Mouse (Mus musculus): ENCODE measurements at regions not wholly inside any gene's neighbourhood (a gene's known extent, or its start where the extent isn't known, plus 50 kb on each side); places are given as distances from the start of the nearest gene placed in this dataset.

- in situ Hi-C loops (cut with MboI; ENCODE audit: low pct_unique_long_range_greater_than_20kb): no loop called here
- ATAC-seq (no peak), DNase-seq (ENCODE audit: low read depth, low spot score) (no peak)
- CTCF ChIA-PET: interaction anchor here (1.0 kb wide), 1 partner anchor 16 kb away, joined by 3 read pairs; no protein-coding TSS in a partner anchor
- TF ChIP-seq CTCF (IDR thresholded peaks at IDR 0.05): no peak
- H3K27me3 ChIP-seq: no peaks in the 10 kb centered on the region
- POLR2A ChIA-PET: interaction anchor here (1.0 to 1.7 kb wide), 2 partner anchors 8 to 12 kb away, joined by 3 to 6 read pairs; no protein-coding TSS in a partner anchor
These were observed 56.5 kb upstream of the Tgfbr2 start for GRCm38 (mm10) chr9:116231351-116232311.

GRCm38 (mm10) chr9:116230346-116230745 is 55.2 kb upstream of the Tgfbr2 start:
- no peak for TF ChIP-seq CTCF (IDR thresholded peaks at IDR 0.05)
- CTCF ChIA-PET: interaction anchor here (0.8 kb wide), 1 partner anchor 12 kb away, joined by 3 read pairs; no protein-coding TSS in a partner anchor

GRCm38 (mm10) chr9:116228443-116228842 is 53.3 kb upstream of the Tgfbr2 start:
- DNase-seq (ENCODE audit: low read depth, low spot score) (no peak), ATAC-seq (no peak)
- in situ Hi-C loops (cut with MboI; ENCODE audit: low pct_unique_long_range_greater_than_20kb): no loop called here
- ChIA-PET CTCF (interaction anchor here (0.9 kb wide), 1 partner anchor 9 kb away, joined by 3 read pairs; no protein-coding TSS in a partner anchor), POLR2A (no interaction called here)
- H3K27me3 ChIP-seq: no peaks in the 10 kb centered on the region
- TF ChIP-seq CTCF (IDR thresholded peaks at IDR 0.05): no peak

More at GRCm38 (mm10) chr9:116230346-116230745, 55.2 kb upstream of the Tgfbr2 start:
- POLR2A ChIA-PET: no interaction called here
- no peak for DNase-seq (ENCODE audit: low read depth, low spot score)
- ATAC-seq: no peak
- in situ Hi-C loops (cut with MboI; ENCODE audit: low pct_unique_long_range_greater_than_20kb): no loop called here
- H3K27me3 ChIP-seq: no peaks in the 10 kb centered on the region

DNA sequence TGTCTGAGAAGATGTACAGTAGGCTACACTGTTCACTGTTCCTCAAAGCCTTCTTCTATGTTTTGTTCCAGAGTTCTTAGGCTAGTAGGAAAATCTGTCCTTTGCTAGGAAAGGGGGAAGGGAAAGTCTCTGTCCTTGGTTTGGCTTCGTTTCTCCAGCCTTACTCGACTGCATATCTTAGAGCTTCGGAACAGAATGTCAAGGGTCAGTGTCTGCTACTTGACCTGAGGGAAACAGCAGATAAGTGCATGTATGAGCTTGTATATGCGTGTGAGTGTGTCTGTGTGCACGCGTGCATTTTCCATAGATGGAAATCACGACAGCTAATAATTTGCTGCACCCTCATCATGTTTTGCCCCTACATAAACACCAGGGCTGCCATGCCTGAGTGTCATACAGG is 52.6 kb upstream of the Tgfbr2 start:
- ChIA-PET POLR2A (interaction anchor here (0.6 kb wide), 1 partner anchor 105 kb away, joined by 3 read pairs; no protein-coding TSS in a partner anchor), CTCF (interaction anchor here (0.9 to 1.2 kb wide), 2 partner anchors 10 to 14 kb away, joined by 3 read pairs; no protein-coding TSS in a partner anchor)
- no peak for DNase-seq (ENCODE audit: low read depth, low spot score)
- TF ChIP-seq CTCF (IDR thresholded peaks at IDR 0.05): no peak
- in situ Hi-C loops (cut with MboI; ENCODE audit: low pct_unique_long_range_greater_than_20kb): no loop called here
- H3K27me3 ChIP-seq: no peaks in the 10 kb centered on the region
- no peak for ATAC-seq

Measured in Patski (cell line).